Mouse (Mus musculus): ENCODE measurements around the gene Lrrc4c. TPM values are rescaled to one million over a fixed set of nuclear protein-coding genes. Genes with fewer than 3 reads are reported as not detected.

The Lrrc4c gene
- polyA plus RNA-seq, 1 experiment from 2014 or later, result 34.9 TPM

DNA sequence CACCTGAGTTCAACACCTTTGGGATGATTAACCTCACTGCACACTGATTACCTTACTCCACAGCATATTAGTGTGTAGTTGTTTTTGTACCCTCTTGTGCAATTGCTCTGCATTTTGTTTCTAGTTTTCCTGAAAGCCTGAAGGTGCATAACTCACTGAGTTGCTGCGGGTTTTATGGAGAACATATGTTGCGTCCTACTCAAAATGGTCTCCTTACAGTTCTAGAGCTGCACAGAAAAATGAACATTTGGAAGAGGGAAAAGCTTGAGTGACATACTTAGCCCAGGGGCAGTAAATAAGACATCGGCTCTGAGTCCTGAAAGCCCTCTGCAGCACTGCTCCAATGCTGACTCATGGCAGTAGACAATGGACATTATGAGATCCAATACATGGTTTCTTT is 727.7 kb downstream of the Lrrc4c start:
- Histone ChIP-seq H3K4me1 (replicated peaks; ENCODE audit: control insufficient read depth, insufficient read depth, low read length) (no peaks in the 10 kb centered on the region), H3K4me2 (replicated peaks) (no peak overlapping the region), H3K9me3 (ENCODE audit: control insufficient read depth, low read length) (no peaks in the 10 kb centered on the region), H3K27me3 (ENCODE audit: control insufficient read depth, insufficient read depth, low read length) (no peaks in the 10 kb centered on the region), H3K27ac (no peak overlapping the region), H3K9ac (no peak overlapping the region), H3K36me3 (replicated peaks; ENCODE audit: control insufficient read depth, insufficient read depth) (no peaks in the 10 kb centered on the region), H3K4me3 (replicated peaks; ENCODE audit: low read length) (no peak overlapping the region)
- ATAC-seq (ENCODE audit: low FRiP score) (no peak), DNase-seq (ENCODE audit: low spot score) (no peak)
- WGBS, result 92% methylated on average over 3 of the region's 3 CpGs

GRCm38 (mm10) chr2:97080156-97080555 is 762.2 kb downstream of the Lrrc4c start:
- ATAC-seq (ENCODE audit: low FRiP score), result no peak
- DNase-seq (ENCODE audit: low spot score), result no peak
- Histone ChIP-seq H3K9me3 (ENCODE audit: control insufficient read depth, low read length) (no peaks in the 10 kb centered on the region), H3K4me1 (replicated peaks; ENCODE audit: control insufficient read depth, insufficient read depth, low read length) (no peaks in the 10 kb centered on the region), H3K4me2 (replicated peaks) (no peak overlapping the region), H3K9ac (no peak overlapping the region), H3K27ac (no peak overlapping the region), H3K27me3 (ENCODE audit: control insufficient read depth, insufficient read depth, low read length) (no peaks in the 10 kb centered on the region), H3K4me3 (replicated peaks; ENCODE audit: low read length) (no peak overlapping the region), H3K36me3 (replicated peaks; ENCODE audit: control insufficient read depth, insufficient read depth) (no peaks in the 10 kb centered on the region)
- WGBS, result 28% methylated on average over 1 of the region's 1 CpGs

DNA sequence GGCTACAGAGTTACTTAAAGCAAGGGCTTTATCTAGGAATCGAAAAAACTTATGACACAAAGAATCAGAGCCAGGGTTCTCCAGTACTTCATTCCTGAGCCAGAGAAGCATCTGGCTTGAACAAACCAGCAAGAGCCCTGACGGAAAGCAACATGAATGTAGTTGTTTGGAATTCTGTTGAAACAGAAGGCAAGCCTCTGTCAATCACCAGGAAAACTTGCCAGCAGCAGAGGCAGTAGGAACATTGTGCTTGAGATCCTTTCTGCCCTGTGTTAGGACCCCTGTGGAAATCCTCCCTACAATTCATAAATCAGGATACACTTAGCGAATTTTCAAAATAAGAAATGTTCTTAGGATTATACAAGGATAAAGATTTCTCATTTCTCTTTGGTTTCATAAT is 780.0 kb downstream of the Lrrc4c start:
- no peak for DNase-seq (ENCODE audit: low spot score)
- WGBS, result 47% methylated on average over 3 of the region's 3 CpGs

DNA sequence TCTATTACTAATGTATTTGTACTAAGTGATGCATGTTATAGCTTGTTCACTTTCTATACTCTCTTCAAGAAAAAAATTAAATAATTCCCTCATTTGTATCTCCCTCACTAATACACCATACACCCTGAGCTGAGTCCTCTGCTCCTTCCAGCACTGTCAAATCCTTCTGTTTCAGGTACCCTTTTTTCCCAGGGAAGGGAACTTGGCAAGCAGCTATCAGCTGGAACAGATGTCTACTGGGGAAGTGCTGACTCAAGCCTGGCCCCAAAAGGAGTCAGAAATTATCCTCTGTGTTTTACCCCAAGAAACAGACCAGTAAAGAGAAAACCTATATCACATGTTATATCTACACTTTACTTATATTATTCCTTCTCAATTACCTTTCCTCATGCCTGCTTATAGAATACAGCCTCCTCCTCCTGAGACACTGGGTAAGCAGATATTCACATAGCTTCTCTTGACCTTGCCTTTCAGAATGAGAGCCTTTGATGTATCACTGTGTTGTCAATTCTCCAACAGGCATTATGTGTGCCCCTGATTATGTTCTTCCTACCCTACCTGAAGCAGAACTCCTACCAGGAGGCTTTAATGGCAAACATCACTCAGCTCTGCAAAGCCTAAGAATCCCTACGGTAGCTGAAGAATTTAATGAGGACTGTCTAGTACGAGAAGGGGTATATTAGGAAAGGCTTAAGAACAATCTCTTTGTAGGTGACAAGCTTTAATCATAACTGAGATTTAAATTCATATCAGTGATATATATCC is 785.6 kb downstream of the Lrrc4c start:
- H3K9me3 ChIP-seq (ENCODE audit: control insufficient read depth, low read length), result no peaks in the 10 kb centered on the region
- H3K4me2 ChIP-seq (replicated peaks), result no peak overlapping the region
- no peaks in the 10 kb centered on the region for H3K27me3 ChIP-seq (ENCODE audit: control insufficient read depth, insufficient read depth, low read length)
- no peak overlapping the region for H3K9ac ChIP-seq
- ATAC-seq (ENCODE audit: low FRiP score), result no peak
- WGBS, result 77% methylated on average over 2 of the region's 2 CpGs
- no peak overlapping the region for H3K27ac ChIP-seq
- no peak for DNase-seq (ENCODE audit: low spot score)
- no peak overlapping the region for H3K4me3 ChIP-seq (replicated peaks; ENCODE audit: low read length)
- no peaks in the 10 kb centered on the region for H3K4me1 ChIP-seq (replicated peaks; ENCODE audit: control insufficient read depth, insufficient read depth, low read length)
- no peaks in the 10 kb centered on the region for H3K36me3 ChIP-seq (replicated peaks; ENCODE audit: control insufficient read depth, insufficient read depth)

More for the DNA sequence above, 780.0 kb downstream of the Lrrc4c start:
- Histone ChIP-seq H3K9ac (no peak overlapping the region), H3K9me3 (ENCODE audit: control insufficient read depth, low read length) (no peaks in the 10 kb centered on the region), H3K36me3 (replicated peaks; ENCODE audit: control insufficient read depth, insufficient read depth) (no peaks in the 10 kb centered on the region), H3K4me1 (replicated peaks; ENCODE audit: control insufficient read depth, insufficient read depth, low read length) (no peaks in the 10 kb centered on the region), H3K27me3 (ENCODE audit: control insufficient read depth, insufficient read depth, low read length) (no peaks in the 10 kb centered on the region), H3K27ac (no peak overlapping the region), H3K4me3 (replicated peaks; ENCODE audit: low read length) (no peak overlapping the region), H3K4me2 (replicated peaks) (no peak overlapping the region)
- ATAC-seq (ENCODE audit: low FRiP score), result no peak

DNA sequence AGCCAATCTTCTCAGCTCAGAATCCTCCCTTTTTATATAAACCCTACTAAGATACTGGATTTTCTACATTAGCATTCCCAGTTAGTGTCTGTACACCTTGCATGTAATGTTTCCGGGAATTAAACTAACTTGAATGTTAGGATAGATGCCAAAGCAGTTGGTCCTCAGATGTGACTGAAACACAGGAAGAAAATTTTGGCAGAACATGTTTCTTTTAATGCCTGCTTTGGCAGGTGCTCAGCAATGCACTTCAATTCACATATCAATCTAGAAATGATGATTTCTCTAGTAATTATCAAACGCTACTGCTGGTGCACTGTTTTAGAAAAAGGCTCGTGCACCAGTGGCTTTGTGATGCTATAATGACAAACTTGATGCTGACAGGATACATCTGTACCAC is 806.3 kb downstream of the Lrrc4c start:
- DNase-seq (ENCODE audit: low spot score) (no peak), ATAC-seq (ENCODE audit: low FRiP score) (no peak)
- Histone ChIP-seq H3K36me3 (replicated peaks; ENCODE audit: control insufficient read depth, insufficient read depth) (no peaks in the 10 kb centered on the region), H3K27me3 (ENCODE audit: control insufficient read depth, insufficient read depth, low read length) (no peaks in the 10 kb centered on the region), H3K4me2 (replicated peaks) (no peak overlapping the region), H3K4me1 (replicated peaks; ENCODE audit: control insufficient read depth, insufficient read depth, low read length) (no peaks in the 10 kb centered on the region), H3K9ac (no peak overlapping the region), H3K4me3 (replicated peaks; ENCODE audit: low read length) (no peak overlapping the region), H3K9me3 (ENCODE audit: control insufficient read depth, low read length) (no peaks in the 10 kb centered on the region), H3K27ac (no peak overlapping the region)
- WGBS, result 88% methylated on average over 3 of the region's 3 CpGs

- no peak for ATAC-seq (ENCODE audit: low FRiP score)
- H3K9me3 ChIP-seq (ENCODE audit: control insufficient read depth, low read length), result no peaks in the 10 kb centered on the region
- WGBS, result 89% methylated on average over 3 of the region's 3 CpGs
Measured at GRCm38 (mm10) chr2:97138454-97138853, 820.5 kb downstream of the Lrrc4c start.

DNA sequence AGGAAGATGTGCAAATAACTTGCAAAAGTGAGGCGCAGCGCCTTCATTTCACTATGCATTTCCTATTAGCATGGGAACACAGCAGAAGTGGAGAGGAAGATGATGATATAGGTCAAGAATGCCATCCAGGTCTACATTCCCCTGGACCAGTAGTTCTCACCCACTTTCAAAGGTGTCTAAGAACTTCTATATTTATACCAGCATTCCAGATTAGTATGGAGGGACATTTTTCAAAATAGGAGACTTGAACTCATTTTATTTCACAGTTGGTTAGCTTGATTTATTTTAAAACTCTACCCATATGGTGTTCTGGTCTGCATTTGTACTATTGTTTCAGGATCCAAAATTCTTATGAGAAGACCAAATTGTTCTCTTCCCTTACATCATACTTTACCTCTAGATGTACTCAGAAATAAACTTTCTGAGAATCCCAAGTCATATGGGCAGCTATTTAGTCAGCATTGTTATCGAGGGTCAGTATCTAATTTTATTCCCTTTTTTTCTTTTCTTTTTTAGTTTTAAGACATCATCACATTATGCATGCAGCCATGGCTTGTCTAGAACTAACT is 833.7 kb downstream of the Lrrc4c start:
- Histone ChIP-seq H3K27me3 (ENCODE audit: control insufficient read depth, insufficient read depth, low read length) (no peaks in the 10 kb centered on the region), H3K4me1 (replicated peaks; ENCODE audit: control insufficient read depth, insufficient read depth, low read length) (no peaks in the 10 kb centered on the region), H3K9me3 (ENCODE audit: control insufficient read depth, low read length) (no peaks in the 10 kb centered on the region), H3K4me2 (replicated peaks) (no peak overlapping the region), H3K9ac (no peak overlapping the region), H3K36me3 (replicated peaks; ENCODE audit: control insufficient read depth, insufficient read depth) (no peaks in the 10 kb centered on the region), H3K27ac (no peak overlapping the region), H3K4me3 (replicated peaks; ENCODE audit: low read length) (no peak overlapping the region)
- DNase-seq (ENCODE audit: low spot score) (no peak), ATAC-seq (ENCODE audit: low FRiP score) (no peak)
- WGBS, result 95% methylated on average over 3 of the region's 3 CpGs

More at GRCm38 (mm10) chr2:97138454-97138853, 820.5 kb downstream of the Lrrc4c start:
- Histone ChIP-seq H3K27ac (no peak overlapping the region), H3K4me1 (replicated peaks; ENCODE audit: control insufficient read depth, insufficient read depth, low read length) (no peaks in the 10 kb centered on the region), H3K9ac (no peak overlapping the region), H3K4me3 (replicated peaks; ENCODE audit: low read length) (no peak overlapping the region), H3K27me3 (ENCODE audit: control insufficient read depth, insufficient read depth, low read length) (no peaks in the 10 kb centered on the region), H3K4me2 (replicated peaks) (no peak overlapping the region), H3K36me3 (replicated peaks; ENCODE audit: control insufficient read depth, insufficient read depth) (no peaks in the 10 kb centered on the region)
- no peak for DNase-seq (ENCODE audit: low spot score)

GRCm38 (mm10) chr2:97165745-97166144 is 847.8 kb downstream of the Lrrc4c start:
- DNase-seq (ENCODE audit: low spot score) (no peak), ATAC-seq (ENCODE audit: low FRiP score) (no peak)
- H3K9ac ChIP-seq, result no peak overlapping the region
- H3K27ac ChIP-seq, result no peak overlapping the region
- H3K4me3 ChIP-seq (replicated peaks; ENCODE audit: low read length), result no peak overlapping the region
- no peak overlapping the region for H3K4me2 ChIP-seq (replicated peaks)
- no peaks in the 10 kb centered on the region for H3K4me1 ChIP-seq (replicated peaks; ENCODE audit: control insufficient read depth, insufficient read depth, low read length)
- WGBS, result 91% methylated on average over 2 of the region's 2 CpGs
- no peaks in the 10 kb centered on the region for H3K9me3 ChIP-seq (ENCODE audit: control insufficient read depth, low read length)
- no peaks in the 10 kb centered on the region for H3K36me3 ChIP-seq (replicated peaks; ENCODE audit: control insufficient read depth, insufficient read depth)
- no peaks in the 10 kb centered on the region for H3K27me3 ChIP-seq (ENCODE audit: control insufficient read depth, insufficient read depth, low read length)

DNA sequence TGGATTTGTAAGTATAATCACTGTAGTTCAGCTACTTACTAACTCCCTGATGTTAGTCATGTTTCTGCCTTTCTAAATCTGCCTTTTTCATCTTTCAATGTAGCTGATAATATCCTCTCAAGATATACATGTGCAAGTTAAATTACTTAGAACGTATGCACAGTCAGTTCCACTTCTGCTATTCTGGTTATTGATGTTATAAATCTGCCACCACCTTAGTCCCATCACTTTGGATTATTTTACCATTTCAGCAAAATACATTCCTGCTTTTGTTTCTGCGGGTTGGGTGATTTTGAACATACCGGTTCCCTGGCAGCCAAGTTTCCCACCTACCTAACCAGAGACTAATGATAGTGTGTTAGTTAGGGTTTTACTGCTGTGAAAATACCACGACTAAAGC is 860.4 kb downstream of the Lrrc4c start:
- H3K27me3 ChIP-seq (ENCODE audit: control insufficient read depth, insufficient read depth, low read length), result no peaks in the 10 kb centered on the region
- H3K4me2 ChIP-seq (replicated peaks), result no peak overlapping the region
- no peak overlapping the region for H3K9ac ChIP-seq
- no peaks in the 10 kb centered on the region for H3K9me3 ChIP-seq (ENCODE audit: control insufficient read depth, low read length)
- ATAC-seq (ENCODE audit: low FRiP score), result no peak
- 87% methylated on average over 4 of the region's 4 CpGs for WGBS
- H3K36me3 ChIP-seq (replicated peaks; ENCODE audit: control insufficient read depth, insufficient read depth), result no peaks in the 10 kb centered on the region
- H3K4me1 ChIP-seq (replicated peaks; ENCODE audit: control insufficient read depth, insufficient read depth, low read length), result no peaks in the 10 kb centered on the region
- H3K4me3 ChIP-seq (replicated peaks; ENCODE audit: low read length), result no peak overlapping the region
- H3K27ac ChIP-seq, result no peak overlapping the region
- DNase-seq (ENCODE audit: low spot score), result no peak

Measured in hindbrain, embryonic 14.5 days (tissue).